Mouse (Mus musculus): ENCODE data around the gene Crebrf. TPM values are rescaled to one million over a fixed set of nuclear protein-coding genes. Genes with fewer than 3 reads are reported as not detected.

Gene Crebrf
- total RNA-seq, 4 experiments from 2014 or later: 51.1 to 83.8 (median 68.4) TPM

DNA sequence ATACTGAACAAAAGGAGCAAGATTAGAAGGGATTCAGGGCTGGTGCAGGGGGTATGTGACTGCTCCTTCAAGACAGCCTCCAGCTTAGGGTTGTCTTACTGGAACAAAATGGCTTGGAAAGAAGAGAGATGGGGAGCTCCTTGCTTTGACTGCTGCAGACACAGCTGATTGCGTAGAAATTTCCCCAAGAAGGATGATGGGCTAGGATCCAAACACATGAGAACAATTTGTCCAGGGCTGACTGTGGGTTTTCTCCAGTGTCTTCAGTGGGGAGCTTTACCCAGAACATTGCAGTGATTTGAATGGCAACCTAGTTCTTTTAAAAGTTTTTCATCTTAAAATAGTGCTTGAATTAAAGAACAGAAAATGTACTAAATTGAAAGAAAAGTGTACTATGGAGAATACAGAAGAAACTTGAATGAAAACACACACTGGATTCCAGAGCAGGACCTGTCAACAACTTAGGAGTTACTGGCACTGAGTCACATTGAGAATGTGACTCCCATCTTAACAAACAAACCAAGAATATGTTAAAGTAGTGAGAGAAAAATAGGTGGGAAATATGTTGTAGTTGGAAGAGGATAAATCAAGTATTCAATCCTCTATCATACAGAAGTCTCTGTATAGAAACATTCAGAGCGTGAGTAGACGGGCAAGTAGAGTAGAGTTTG is 63.1 kb downstream of the Crebrf start:
- peak; percentile 43 for DNase-seq (ENCODE audit: low spot score)

DNA sequence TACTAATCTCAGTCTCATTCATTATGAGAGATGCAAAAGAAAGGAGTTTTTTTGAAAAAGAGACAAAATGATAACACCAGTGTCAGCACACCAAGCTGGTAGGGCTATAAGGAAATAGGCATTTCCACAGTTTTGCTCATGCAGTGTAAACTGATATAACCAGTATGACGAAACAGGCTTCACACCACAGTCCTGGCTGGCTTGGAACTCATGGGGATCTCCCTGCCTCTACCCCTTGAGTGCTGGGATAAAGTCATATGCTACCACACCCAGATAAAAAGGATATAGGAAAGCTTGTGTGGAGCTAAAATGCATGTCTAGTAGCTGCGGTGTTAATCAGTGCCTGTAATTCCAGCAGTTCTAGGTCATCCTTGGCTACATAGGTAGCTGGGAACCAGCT is 64.0 kb downstream of the Crebrf start:
- no peak for DNase-seq (ENCODE audit: low spot score)

DNA sequence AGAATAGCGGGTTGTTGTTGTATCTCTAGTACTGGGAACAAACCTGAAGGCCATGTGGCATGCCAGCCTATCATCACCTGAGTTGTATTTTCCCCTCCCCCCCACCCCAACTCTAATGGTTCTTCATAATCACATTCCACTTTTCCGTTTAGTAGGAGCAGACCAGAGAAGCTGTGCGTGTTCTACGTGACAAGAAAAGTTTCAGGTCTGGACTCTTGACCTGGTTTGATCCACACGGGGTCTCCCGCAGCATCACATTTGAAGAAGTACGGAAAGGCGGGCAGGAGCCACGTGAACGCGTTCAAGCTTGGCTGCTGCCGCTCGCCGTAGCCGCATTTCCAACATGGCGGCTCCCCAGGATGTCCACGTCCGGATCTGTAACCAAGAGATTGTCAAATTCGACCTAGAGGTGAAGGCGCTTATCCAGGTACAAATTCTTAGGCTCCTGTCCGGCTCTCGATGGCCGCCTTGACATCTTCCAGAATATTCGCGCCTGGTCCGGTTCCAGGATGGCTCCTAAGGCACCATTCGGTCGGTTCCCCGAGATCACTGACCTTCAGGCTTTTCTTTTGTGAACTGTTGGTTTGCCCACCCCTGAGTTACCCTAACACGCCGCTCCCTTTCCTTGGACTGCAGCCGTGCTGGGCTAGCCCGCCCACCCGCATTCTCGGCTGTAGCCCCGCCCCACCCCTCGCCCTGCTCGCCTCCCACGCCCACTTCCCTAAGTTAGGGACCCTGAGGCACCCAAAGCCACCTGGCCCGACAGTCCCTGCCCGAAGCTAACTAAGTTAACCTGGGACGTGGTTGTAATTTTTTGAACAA is 65.5 kb downstream of the Crebrf start, which contains the start of gene Bnip1:
Bnip1 (plus strand) TSS at position 317 of the 822 bp plus-strand sequence.
- DNase-seq (ENCODE audit: low spot score): peak; percentile 80

GRCm38 (mm10) chr17:26781610-26782043 is 66.2 kb downstream of the Crebrf start:
- DNase-seq (ENCODE audit: low spot score): no peak

- DNase-seq (ENCODE audit: low spot score): no peak
These were observed 69.1 kb downstream of the Crebrf start for GRCm38 (mm10) chr17:26784525-26784924.

DNA sequence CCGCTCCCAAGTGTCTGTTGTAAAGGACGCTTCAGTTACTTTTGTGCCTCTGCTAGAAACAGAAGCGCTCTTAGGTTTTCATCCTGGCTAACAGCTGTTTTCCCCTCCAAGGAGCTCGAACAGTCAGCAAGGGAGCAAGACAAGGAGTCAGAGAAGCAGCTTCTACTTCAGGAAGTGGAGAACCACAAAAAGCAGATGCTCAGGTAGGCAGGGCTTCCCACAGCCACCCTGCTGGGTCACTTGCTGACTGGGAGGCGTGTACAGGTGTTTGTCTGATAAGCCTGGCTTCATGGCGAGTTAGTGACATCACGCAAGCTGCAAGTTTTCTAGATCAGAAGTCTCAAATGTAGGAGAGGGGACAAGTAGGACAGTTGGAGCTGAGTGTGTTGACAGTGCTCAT is 71.1 kb downstream of the Crebrf start:
- no peak for DNase-seq (ENCODE audit: low spot score)

DNA sequence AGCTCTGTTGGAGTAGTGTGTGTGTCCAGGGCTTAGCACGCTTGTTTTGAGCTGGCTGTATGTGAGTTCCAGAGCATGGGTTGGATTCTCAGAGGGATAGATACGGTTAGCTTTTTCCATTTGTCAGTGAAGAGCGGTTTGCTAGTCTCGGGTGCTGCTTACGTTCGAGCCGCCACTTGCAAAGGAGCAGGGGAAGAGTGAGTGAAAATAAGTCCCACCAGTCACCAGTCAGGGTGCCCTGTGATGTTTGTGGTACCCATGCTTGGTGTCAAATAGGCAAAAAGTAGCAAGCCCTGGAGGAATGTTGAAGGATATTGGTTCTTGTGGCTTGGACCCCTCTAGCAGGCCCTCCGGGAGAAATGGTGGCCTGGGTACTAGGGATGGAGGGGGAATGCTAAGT is 73.5 kb downstream of the Crebrf start:
- DNase-seq (ENCODE audit: low spot score): no peak

DNA sequence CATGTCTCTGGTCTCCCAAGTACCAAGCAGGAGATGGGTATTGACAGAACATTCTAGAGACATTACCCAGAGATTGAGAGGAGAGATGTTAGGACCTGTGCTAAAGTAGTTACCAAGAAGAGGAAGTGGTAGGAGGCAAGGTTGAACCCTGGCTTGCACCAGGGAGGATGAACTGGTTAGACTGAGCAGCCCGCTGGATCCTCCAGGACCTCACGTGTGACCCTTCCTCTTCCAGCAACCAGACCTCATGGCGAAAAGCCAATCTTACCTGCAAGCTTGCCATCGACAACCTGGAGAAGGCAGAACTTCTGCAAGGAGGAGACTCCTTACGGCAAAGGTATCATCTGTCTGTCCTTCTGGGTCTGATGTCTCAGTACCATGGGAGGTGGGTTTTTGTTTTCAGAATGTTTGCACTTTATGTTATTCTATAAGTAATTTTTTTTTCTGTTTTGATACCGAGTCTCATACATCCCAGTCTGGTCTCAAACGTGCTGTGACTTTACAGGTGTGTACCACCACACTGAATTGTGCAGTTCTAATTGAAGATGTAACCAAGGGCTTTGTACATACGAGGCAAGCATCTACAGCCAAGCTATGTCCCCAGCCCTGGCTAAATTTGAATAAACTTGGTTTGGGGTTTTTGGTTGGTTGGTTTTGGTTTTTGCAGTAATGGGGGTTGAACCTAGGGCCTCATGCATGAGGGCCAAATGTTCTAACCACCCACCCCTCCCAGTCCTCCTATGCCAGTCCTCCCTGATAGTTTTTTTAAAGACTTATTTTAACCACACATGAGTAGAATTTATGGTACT is 74.2 kb downstream of the Crebrf start:
- no peak for DNase-seq (ENCODE audit: low spot score)

- DNase-seq (ENCODE audit: low spot score): no peak
These were observed 75.1 kb downstream of the Crebrf start for GRCm38 (mm10) chr17:26790269-26791214.

- DNase-seq (ENCODE audit: low spot score): no peak
These were observed 76.1 kb downstream of the Crebrf start for GRCm38 (mm10) chr17:26791580-26791979.

GRCm38 (mm10) chr17:26792096-26792495 is 76.6 kb downstream of the Crebrf start:
- peak; percentile 35 for DNase-seq (ENCODE audit: low spot score)

DNA sequence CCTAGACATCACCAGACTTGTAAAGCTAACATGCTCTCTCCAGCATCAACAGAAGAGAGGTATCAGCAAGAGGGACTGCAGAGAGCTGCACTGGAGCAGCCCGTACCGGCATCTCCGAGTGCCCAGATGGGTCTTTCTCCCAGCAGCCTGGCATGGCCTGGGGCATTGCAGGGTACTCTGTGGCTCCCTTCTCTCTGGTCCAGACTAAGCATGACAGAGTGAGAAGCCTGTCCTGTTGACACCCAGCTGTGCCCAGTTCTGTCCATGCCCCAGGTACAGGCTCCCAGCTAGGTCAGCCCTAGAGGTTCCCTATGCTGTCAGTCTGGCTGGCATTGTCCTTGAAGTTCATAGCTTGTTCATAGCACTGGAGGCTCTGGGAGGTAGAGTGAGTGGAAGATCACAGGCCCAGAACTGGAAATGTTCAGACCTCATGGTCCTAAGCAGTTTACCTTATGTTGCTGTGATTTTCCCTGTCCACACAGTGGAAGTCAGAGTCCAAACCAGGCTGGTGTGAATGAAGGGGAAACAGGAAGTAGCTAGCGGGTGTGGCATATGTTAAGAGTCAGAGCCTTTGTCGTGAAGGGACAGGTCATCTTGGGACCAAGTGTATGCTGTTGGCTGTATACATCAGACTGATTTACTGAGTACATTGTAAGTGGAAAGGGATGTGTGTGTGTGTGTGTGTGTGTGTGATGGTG is 77.8 kb downstream of the Crebrf start:
- DNase-seq (ENCODE audit: low spot score): no peak

DNA sequence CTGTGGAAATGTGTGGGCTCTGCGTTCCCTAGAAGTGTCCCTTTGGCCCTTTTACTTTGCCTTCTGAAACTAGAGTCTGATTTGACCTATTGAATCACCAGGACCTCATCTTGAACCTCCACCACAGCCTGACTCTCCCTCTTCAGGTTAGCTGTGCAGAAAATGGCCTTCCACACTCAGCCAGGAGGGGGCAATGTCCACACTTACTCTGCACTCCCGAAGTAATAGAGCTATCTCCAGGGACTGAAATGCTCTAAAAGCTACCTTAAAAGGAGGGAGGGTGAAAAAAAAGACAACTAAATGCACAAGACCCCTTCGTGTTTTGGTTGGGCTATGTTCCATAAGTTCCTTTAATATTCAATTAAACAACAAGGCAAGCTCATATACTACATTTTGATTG is 79.3 kb downstream of the Crebrf start:
- peak; percentile 52 for DNase-seq (ENCODE audit: low spot score)

DNA sequence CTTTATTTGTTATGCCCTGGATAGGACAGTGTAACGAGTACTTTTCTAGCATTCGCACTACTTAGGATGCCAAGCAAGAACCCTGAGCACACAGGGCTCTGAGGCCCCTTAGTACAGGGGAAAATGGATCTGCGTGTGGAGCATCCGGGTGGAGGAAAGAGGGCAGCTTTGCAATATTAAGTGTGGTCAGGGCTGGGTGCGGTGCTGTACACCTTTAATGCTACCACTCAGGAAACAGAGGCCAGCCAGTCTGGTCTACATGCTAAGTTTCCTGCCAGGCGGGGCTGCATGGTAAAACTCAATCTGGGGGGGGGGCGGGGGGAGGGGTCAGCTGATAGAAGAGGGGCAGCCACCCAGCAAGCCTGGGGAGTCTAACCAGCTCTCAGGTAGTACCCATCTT is 79.9 kb downstream of the Crebrf start:
- no peak for DNase-seq (ENCODE audit: low spot score)

- DNase-seq (ENCODE audit: low spot score): no peak
These were observed 82.1 kb downstream of the Crebrf start for GRCm38 (mm10) chr17:26797379-26798128.

- no peak for DNase-seq (ENCODE audit: low spot score)
These were observed 87.4 kb downstream of the Crebrf start for GRCm38 (mm10) chr17:26802886-26803285.

- DNase-seq (ENCODE audit: low spot score): no peak
These were observed 97.2 kb downstream of the Crebrf start for GRCm38 (mm10) chr17:26812607-26813006.

DNA sequence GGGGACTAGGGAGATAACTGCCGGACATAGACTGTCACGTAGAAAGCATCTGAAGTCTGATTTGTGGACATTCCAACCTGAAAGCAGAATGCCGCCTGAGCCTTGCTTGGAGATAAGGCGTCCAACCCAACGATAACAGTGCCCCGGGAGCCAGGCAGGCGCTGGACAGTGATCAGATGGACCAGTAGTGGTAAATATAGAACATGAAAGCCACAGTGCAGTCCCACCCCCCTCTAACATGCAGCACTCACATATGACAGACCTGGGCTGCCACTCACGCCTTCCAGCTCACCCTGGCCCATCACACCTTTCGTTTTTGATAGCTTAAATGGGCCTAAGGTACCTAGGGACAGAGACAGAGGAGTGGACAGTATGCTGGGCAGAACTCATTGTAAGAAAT is 98.0 kb downstream of the Crebrf start:
- no peak for DNase-seq (ENCODE audit: low spot score)

DNA sequence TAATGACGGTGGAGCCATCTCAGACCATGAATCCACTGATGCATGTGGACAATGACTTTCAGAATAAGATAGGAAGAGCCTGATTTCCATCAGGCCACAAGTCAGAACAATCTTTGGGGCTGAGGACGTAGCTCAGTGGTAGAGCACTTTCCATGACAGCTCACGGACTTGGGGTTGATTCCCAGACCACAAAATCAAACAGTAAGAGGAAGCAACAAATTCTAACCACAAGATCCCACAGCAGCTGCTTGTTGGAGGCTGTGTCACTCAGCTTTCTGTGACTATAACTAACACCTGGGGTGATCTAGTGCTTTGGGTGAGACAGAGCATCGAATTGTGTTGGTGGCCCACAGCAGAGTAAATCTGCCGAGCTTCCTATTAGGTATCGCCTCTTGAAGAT is 101.4 kb downstream of the Crebrf start:
- DNase-seq (ENCODE audit: low spot score): no peak

- DNase-seq (ENCODE audit: low spot score): no peak
These were observed 102.3 kb downstream of the Crebrf start for GRCm38 (mm10) chr17:26817776-26818175.
